Mouse (Mus musculus) left cerebral cortex, adult 2 months (tissue): ENCODE measurements at regions not wholly inside any gene's neighbourhood (a gene's known extent, or its start where the extent isn't known, plus 50 kb on each side); places are given as distances from the start of the nearest gene placed in this dataset.

Source experiments
- DNase-seq, 2 experiments: peaks; one replicate each; pipeline ENCODE4 v3.0.0; 2021 to 2022; ENCODE audit warnings: low spot score in 2 of 2, mixed read lengths in 1 of 2; ENCODE audit errors: extremely low spot score in 1 of 2
- H3K27ac ChIP-seq: fragments of 200-600 bp; 2 replicates; pipeline ENCODE4 v1.8.1; 2022
- H3K4me3 ChIP-seq: fragments of 200-600 bp; 2 replicates; pipeline ENCODE4 v1.8.1; 2022
- CTCF ChIP-seq: fragments of 200-600 bp; IDR thresholded peaks from 2 replicates; pipeline ENCODE4 v1.8.1; 2022; ENCODE audit warnings: antibody characterized with exemption, mild to moderate bottlenecking, moderate library complexity
- intact Hi-C: fragments of 180-260 bp; cut with DNase I; formaldehyde crosslinking; loops from one replicate; pipeline ENCODE4 v1.15.1; 2025

DNA sequence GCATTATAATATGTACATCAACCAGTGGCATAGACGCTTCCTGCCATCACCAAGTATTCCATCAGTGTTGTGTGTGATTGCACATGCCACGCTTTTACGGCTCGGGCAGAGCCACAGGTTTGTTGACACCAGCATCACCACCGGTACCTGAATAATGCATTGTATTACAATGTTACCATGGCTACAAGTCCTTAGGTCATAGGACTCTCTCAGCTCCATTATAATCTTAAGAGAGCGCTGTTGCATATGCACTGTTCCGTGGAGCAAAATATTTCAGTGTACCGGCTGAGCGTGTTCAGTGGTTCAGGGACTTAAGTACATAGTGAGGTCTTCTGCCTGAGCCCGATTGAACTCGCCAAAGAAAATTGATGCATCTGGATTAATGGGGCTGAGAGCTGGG lies 303.4 kb upstream of the Id4 start:
- Histone ChIP-seq H3K27ac (no peak overlapping the region), H3K4me3 (no peak overlapping the region)
- no peak for DNase-seq
- intact Hi-C loops, result no loop called here
- TF ChIP-seq CTCF, result no peak

DNA sequence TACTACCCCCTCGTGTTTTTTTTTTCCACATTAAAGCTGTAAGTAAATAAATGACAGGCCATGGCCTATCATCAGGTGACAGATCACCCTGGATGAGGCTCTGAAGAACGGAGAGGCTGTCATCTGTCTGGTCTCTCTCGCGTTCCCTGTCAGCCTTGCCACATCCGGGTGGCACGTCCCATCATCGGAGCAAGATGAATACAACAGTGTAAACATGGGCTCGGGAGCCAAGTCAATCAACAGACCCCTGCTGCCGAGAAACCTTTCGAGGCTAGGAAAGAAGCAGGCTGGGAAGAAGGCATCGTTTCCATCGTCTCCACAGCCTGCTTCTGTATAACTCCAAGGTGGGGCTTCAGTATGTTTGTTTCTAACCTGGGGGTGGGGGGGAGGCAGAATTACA lies 286.8 kb upstream of the Id4 start:
- no peak overlapping the region for H3K4me3 ChIP-seq
- TF ChIP-seq CTCF, result no peak
- intact Hi-C loops, result no loop called here
- no peak for DNase-seq
- H3K27ac ChIP-seq, result no peak overlapping the region

DNA sequence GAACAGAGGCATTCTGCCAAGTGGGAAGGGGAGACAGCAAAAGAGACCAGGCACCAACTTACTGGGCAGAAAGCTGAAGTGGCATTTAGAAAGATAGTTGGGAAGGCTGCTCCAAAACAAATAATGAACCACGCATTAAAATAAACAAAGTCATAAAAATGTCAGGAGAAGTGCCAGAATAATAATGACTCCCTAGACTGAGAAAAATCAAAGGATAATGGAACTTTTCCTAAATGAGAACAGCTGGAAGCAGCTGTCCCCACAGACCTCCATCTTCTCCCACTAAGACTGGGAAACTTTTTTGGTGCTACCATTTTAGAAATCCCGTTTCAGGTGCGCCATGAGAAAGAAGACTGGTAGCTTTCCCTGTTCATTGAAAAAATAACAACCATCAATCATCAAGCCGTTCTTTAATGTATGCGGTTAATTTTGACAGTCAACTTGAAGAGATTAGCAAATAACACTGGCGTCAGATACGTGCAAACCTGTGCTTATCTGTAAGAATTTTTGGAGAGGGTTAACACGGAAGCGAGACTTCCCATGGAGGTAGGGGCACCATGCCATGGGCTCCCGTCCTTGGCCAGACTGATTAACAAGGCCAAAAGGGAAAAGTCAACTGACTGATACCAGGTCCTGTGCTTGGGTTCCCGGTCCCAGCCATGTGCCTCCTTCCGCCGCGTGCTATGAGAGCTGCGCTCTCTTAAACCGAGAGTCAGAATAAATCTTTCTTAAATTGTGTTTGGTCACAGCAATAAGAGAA lies 286.1 kb upstream of the Id4 start:
- Histone ChIP-seq H3K4me3 (no peak overlapping the region), H3K27ac (no peak overlapping the region)
- no peak for DNase-seq
- intact Hi-C loops, result no loop called here
- no peak for TF ChIP-seq CTCF

DNA sequence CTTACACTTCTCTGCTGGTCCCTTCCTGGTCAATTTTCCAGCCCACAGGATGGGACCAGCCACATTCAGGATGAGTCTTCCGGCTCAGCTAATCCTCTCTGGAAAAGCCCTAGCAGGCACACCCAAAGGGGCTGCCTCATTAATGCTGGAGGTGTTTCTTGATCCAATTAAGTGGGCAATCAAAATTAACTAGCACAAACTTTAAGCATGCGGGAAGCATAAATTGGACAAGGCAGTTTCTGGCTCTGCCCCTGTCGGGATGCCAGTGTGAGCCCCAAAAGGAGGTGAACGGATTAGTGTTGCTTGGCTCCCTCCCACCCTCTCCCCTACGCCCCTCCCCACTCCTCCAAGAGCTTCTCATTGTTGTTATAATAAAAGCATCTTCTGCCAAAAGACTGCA lies 262.5 kb upstream of the Id4 start:
- TF ChIP-seq CTCF, result no peak
- Histone ChIP-seq H3K4me3 (no peak overlapping the region), H3K27ac (no peak overlapping the region)
- intact Hi-C loops, result no loop called here
- no peak for DNase-seq

DNA sequence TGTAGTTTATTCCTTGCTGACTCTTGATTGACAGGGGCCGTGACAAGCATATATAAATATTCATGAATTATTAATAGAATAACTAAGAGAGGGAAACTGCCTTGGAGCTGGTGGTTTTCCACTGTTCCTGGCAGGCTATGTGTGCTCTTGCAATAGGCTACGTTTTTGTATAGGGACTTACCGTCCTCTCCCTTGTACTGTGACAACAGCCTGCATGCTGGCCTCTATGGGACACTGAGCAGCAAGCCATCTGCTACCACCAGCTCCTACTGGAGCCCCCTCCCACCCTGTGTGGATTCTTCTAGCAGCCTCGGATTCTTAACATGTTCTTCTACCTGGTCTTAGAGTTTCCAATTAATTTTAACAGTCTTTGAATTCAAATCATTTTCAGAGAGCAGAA lies 261.6 kb upstream of the Id4 start:
- intact Hi-C loops, result no loop called here
- DNase-seq, result no peak
- no peak overlapping the region for H3K27ac ChIP-seq
- no peak overlapping the region for H3K4me3 ChIP-seq
- TF ChIP-seq CTCF, result no peak

DNA sequence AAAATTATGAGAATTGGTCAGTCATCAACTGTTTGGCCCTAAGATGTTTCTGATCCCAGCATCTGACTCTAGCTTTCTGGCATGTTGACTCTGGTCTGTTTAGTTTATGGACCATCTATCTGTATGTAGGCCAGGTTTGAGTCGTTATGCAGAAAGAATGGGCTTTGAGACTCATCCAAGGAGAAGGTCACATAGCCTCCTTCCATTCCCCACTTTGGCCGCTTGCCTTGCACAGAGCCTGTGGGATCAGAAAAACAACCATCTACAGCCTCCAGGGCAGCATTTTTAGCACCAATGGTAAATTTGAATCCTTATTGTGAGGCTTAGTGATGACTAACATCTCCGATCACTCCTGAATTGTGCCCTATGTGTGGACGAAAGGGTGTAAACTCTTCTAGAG lies 257.9 kb upstream of the Id4 start:
- Histone ChIP-seq H3K27ac (no peak overlapping the region), H3K4me3 (no peak overlapping the region)
- TF ChIP-seq CTCF, result no peak
- intact Hi-C loops, result no loop called here
- no peak for DNase-seq

DNA sequence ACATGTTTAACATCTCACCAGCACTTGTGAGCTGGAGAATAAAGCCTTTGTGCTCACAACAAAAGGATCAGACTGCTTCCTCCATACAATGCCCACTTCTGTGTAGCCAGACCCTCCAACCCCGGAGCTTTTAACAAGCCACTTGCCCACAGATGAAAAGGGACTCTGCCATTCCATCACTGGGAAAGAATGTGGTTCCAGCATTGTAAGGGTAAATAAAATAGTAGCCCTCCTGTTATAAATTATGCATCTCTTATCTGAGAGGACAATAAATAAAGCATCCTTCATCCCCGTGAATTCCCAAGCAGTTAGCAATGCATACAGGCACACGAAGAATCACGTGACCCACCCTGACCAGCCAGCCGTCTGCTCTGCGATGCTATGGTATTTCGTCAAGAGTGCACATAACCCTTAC lies 247.7 kb upstream of the Id4 start:
- Histone ChIP-seq H3K27ac (no peak overlapping the region), H3K4me3 (no peak overlapping the region)
- no peak for DNase-seq
- intact Hi-C loops, result no loop called here
- no peak for TF ChIP-seq CTCF

DNA sequence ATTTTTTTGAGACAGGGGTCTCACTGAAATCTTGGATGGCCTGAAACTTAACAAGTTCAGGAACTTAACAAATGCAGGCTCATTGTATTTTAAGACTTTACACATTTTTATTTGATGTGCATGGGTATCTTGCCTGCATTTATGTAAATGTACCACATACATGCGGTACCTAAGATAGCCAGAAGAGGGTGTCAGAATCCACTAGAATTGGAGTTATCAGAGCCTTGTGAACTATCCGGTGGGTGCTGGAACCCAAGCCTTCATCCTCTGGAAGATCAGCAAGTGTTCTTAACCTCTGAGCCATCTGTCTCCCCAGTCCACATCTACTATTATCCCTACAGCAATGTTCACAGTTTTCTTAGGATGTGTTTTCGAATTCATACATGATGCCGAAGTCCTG lies 245.7 kb upstream of the Id4 start:
- intact Hi-C loops, result no loop called here
- no peak for DNase-seq
- Histone ChIP-seq H3K27ac (no peak overlapping the region), H3K4me3 (no peak overlapping the region)
- no peak; the same call in none of the 2 replicates for TF ChIP-seq CTCF

DNA sequence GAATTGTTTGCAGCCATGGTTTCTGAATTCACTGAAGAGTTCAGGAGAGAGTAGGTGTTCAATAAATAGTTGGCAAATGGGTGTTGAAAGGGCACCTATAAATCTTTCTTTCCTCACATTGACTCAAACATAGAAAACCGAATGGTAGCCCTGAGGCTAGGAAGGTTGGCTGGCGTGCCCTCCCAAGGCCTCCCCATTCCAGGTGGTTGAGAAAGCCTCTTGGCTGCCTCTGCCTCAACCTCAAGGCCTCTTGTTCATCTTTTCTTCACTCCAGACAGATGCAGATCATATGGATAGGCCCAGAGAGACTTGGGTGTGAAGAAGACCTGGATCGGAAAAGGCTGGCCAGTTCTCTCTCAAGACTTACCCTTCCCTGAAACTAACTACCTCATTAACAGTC lies 245.0 kb upstream of the Id4 start:
- H3K27ac ChIP-seq, result no peak overlapping the region

DNA sequence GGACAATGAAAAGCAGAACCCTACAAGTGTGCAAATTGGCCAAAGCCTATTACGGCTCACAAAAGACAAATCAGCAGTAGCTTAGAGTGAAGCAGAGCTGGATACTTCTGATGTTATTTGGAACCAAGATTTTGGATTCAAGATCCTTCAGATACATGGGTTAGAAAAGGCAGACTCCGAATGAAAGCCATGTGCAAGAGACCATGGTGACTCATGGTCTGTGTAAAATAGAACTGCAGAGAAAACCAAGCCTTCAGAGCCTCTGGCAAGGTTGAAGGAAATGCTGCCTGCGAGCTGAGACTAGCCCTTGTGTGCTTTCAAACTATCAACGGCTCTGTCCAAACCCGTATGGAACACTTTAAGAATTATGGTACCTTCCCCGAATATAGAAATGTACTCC lies 244.4 kb upstream of the Id4 start:
- intact Hi-C loops, result no loop called here
- DNase-seq, result no peak
- Histone ChIP-seq H3K27ac (no peak overlapping the region), H3K4me3 (no peak overlapping the region)
- no peak for TF ChIP-seq CTCF

More for the DNA sequence above, 245.0 kb upstream of the Id4 start:
- TF ChIP-seq CTCF, result no peak
- DNase-seq, result no peak
- H3K4me3 ChIP-seq, result no peak overlapping the region
- intact Hi-C loops, result no loop called here

DNA sequence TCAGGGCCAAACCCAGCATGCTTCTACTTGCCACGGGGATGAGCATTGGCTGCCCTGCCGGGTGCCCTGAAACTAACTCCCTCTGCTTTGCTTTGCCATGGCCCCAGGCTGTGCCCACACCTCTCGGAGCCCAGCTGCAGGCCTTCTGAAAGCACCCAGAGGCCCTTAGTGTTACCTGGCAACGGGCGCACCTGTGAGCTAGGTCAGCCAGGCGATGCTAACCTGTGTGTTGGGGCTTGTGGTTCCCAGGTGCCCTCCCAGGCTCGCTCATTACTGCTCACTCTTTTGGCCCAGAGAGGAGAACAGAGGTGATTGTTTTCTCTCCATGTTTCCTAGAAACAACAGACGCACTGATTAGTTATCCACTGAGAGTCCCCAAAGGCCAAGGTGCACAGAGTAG lies 243.4 kb upstream of the Id4 start:
- no peak overlapping the region for H3K27ac ChIP-seq
- no peak for TF ChIP-seq CTCF
- intact Hi-C loops, result no loop called here
- no peak overlapping the region for H3K4me3 ChIP-seq
- no peak for DNase-seq

DNA sequence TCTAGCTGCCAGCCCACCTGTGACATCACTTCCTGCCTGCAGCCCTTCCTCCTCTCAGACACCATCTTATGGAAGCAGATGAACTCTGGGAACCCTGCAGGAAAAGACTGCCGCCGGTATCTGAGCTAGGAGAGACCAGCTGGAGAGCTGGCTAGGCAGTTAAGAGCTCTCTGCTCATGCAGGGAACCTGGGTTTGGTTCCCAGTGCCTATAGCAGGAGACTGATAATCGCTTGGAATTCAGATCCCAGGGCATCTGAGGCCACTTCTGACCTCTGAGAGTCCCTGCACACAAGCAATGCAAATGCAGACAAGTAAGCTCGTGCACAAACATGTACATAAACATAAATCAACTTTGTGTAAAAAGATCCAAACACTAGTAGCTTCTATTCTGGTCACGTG lies 242.4 kb upstream of the Id4 start:
- intact Hi-C loops, result no loop called here
- DNase-seq, result no peak
- TF ChIP-seq CTCF, result no peak
- H3K27ac ChIP-seq, result no peak overlapping the region
- no peak overlapping the region for H3K4me3 ChIP-seq

DNA sequence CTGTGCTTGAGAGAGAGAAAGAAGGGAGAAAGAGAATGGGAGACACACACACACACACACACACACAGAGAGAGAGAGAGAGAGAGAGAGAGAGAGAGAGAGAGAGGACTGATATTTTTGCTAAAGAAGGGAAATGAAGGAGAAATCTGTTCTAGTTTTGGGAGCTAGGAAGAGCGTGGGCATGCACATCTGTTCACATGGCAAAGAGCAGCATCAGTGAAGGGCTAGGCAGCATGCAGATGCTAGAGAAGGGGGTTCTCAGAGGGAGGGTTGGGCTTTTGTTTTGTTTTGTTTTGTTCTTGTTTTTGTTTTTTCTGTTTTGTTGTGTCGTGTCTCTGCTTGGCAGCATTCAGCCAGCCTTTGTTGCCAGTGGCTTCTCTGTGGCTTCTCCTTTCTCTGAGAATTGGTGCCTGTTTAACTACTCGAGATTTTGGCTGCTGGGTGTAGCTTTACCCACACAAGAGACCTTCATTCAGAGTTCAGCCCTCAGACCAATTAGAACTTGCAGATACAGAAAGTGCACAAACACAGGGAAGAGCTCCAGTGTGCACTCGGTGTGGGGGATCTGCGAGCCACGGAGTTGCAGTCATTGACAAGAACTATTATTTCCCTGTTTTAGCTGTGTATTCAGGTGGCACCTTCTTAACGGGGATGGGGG lies 237.9 kb upstream of the Id4 start:
- TF ChIP-seq CTCF, result no peak
- Histone ChIP-seq H3K4me3 (no peak overlapping the region), H3K27ac (no peak overlapping the region)
- intact Hi-C loops, result loop anchor here (10.0 kb wide), 1 partner anchor 242 kb away; the partner anchor contains the start of gene Id4
- no peak for DNase-seq
